Comparison of ENCODE assay signal across 22 mouse cellular contexts in genomic region chr7:90306079-90306478, GRCm38 (mm10). TPM values are rescaled to one million over a fixed set of nuclear protein-coding genes. Genes with fewer than 3 reads are reported as not detected.
DNase-seq lines count a peak whose midpoint lies in the region; ATAC-seq lines count a peak whose summit lies in the region.
"Had no signal": no experiment of that assay in that cellular context is flagged by ENCODE, and none has a peak within 500 bp of the region (broad histone marks: within the 10 kb centered on the region; RNA-seq: fewer than 3 reads in every experiment).

No protein-coding gene starts in this region.

- H3K27me3 ChIP-seq in hindbrain, embryonic 11.5 days (ENCODE audit: control insufficient read depth, insufficient read depth, low read length): peaks cover 6% of the 10 kb centered on the region; the same call in 1 of the 2 replicates
- H3K27me3 ChIP-seq in hindbrain, embryonic 12.5 days: peaks cover 18% of the 10 kb centered on the region
- H3K27me3 ChIP-seq in midbrain, embryonic 10.5 days (ENCODE audit: low read depth, poor library complexity, severe bottlenecking): peaks cover 46% of the 10 kb centered on the region
- H3K27me3 ChIP-seq in midbrain, embryonic 15.5 days (replicated peaks): peaks cover 11% of the 10 kb centered on the region
- H3K27me3 ChIP-seq in neural tube, embryonic 11.5 days (ENCODE audit: control insufficient read depth, insufficient read depth, low read length): peaks cover 9% of the 10 kb centered on the region

- no peak overlapping the region for H3K27ac ChIP-seq in hindbrain, embryonic 11.5 days (ENCODE audit: low read depth, low read length)
- H3K27ac ChIP-seq in hindbrain, embryonic 12.5 days: no peak overlapping the region
- H3K27ac ChIP-seq in midbrain, embryonic 10.5 days (replicated peaks): peak overlapping the region; percentile 69
- no peak overlapping the region for H3K27ac ChIP-seq in midbrain, embryonic 15.5 days
- H3K27ac ChIP-seq in neural tube, embryonic 11.5 days (ENCODE audit: low read depth, low read length): no peak overlapping the region
- H3K27ac ChIP-seq: embryonic facial prominence, embryonic 12.5 days; hindbrain, postnatal 0 days; limb, embryonic 15.5 days had no signal

- no peaks in the 10 kb centered on the region for H3K9me3 ChIP-seq in hindbrain, embryonic 11.5 days (ENCODE audit: control insufficient read depth, low read length)
- no peaks in the 10 kb centered on the region for H3K9me3 ChIP-seq in hindbrain, embryonic 12.5 days (replicated peaks)
- no peaks in the 10 kb centered on the region for H3K9me3 ChIP-seq in midbrain, embryonic 10.5 days (replicated peaks)
- H3K9me3 ChIP-seq in midbrain, embryonic 15.5 days: no peaks in the 10 kb centered on the region
- no peaks in the 10 kb centered on the region for H3K9me3 ChIP-seq in neural tube, embryonic 11.5 days (ENCODE audit: control insufficient read depth, low read length)
- H3K9me3 ChIP-seq: embryonic facial prominence, embryonic 12.5 days; limb, embryonic 15.5 days had no signal

- ATAC-seq in hindbrain, embryonic 11.5 days (ENCODE audit: low FRiP score): peak; percentile 33; the same call in 1 of the 2 replicates
- ATAC-seq in hindbrain, embryonic 12.5 days (ENCODE audit: low FRiP score): no peak
- no peak for ATAC-seq in midbrain, embryonic 15.5 days (replicated peaks)
- 0 out of 2 replicates have a peak, but pooled peaks have one; percentile 28 for ATAC-seq in neural tube, embryonic 11.5 days (ENCODE audit: insufficient read depth, low FRiP score, low TSS enrichment)
- ATAC-seq: hindbrain, postnatal 0 days had no signal

- no peaks in the 10 kb centered on the region for H3K4me1 ChIP-seq in hindbrain, embryonic 11.5 days (replicated peaks; ENCODE audit: control insufficient read depth, insufficient read depth, low read length)
- peaks cover 7% of the 10 kb centered on the region for H3K4me1 ChIP-seq in hindbrain, embryonic 12.5 days
- H3K4me1 ChIP-seq in midbrain, embryonic 10.5 days: peaks cover 39% of the 10 kb centered on the region
- peaks cover 7% of the 10 kb centered on the region for H3K4me1 ChIP-seq in midbrain, embryonic 15.5 days
- H3K4me1 ChIP-seq in neural tube, embryonic 11.5 days (ENCODE audit: control insufficient read depth, insufficient read depth, low read length): no peaks in the 10 kb centered on the region; the same call in 1 of the 2 replicates
- H3K4me1 ChIP-seq: embryonic facial prominence, embryonic 12.5 days had no signal

- H3K36me3 ChIP-seq in hindbrain, embryonic 11.5 days (ENCODE audit: control insufficient read depth, insufficient read depth, low read length): no peaks in the 10 kb centered on the region
- H3K36me3 ChIP-seq in hindbrain, embryonic 12.5 days: no peaks in the 10 kb centered on the region
- H3K36me3 ChIP-seq in midbrain, embryonic 10.5 days: no peaks in the 10 kb centered on the region
- no peaks in the 10 kb centered on the region for H3K36me3 ChIP-seq in midbrain, embryonic 15.5 days (replicated peaks)
- H3K36me3 ChIP-seq in neural tube, embryonic 11.5 days (ENCODE audit: control insufficient read depth, insufficient read depth, low read length): no peaks in the 10 kb centered on the region
- H3K36me3 ChIP-seq: embryonic facial prominence, embryonic 12.5 days; limb, embryonic 15.5 days had no signal

- no peak overlapping the region for H3K4me2 ChIP-seq in hindbrain, embryonic 11.5 days (replicated peaks; ENCODE audit: low read depth, low read length)
- no peak overlapping the region for H3K4me2 ChIP-seq in hindbrain, embryonic 12.5 days (replicated peaks)
- H3K4me2 ChIP-seq in midbrain, embryonic 15.5 days: no peak overlapping the region
- no peak overlapping the region for H3K4me2 ChIP-seq in neural tube, embryonic 11.5 days (ENCODE audit: low read depth)
- H3K4me2 ChIP-seq: embryonic facial prominence, embryonic 12.5 days; limb, embryonic 15.5 days had no signal

- 10% methylated on average over 3 of the region's 3 CpGs for WGBS in hindbrain, embryonic 11.5 days
- WGBS in hindbrain, embryonic 12.5 days: 9% methylated on average over 3 of the region's 3 CpGs
- 11% methylated on average over 3 of the region's 3 CpGs for WGBS in midbrain, embryonic 10.5 days
- under 1% methylated on average over 3 of the region's 3 CpGs for WGBS in midbrain, embryonic 15.5 days
- WGBS in neural tube, embryonic 11.5 days: 13% methylated on average over 3 of the region's 3 CpGs

- DNase-seq in hindbrain, embryonic 11.5 days (ENCODE audit: low spot score): peak; percentile 55
- peak; percentile 72 for DNase-seq in midbrain, embryonic 10.5 days (ENCODE audit: low spot score)
- peak; percentile 70 for DNase-seq in embryo, embryonic 9.5 days (ENCODE audit: extremely low spot score)
- DNase-seq in neural tube, embryonic 11.5 days (ENCODE audit: low spot score): peak; percentile 28
- DNase-seq in gastrocnemius, postnatal 10 days: no peak
- DNase-seq: B cell, adult 2 months; cerebellum, adult 9-11 months; gastrocnemius, postnatal 25 days; layer of hippocampus, postnatal 36 days; right cerebral cortex, adult 18-20 months; thymus, postnatal 4 days had no signal

- no peak overlapping the region for H3K9ac ChIP-seq in hindbrain, embryonic 11.5 days (ENCODE audit: low read depth, low read length)
- no peak overlapping the region for H3K9ac ChIP-seq in hindbrain, embryonic 12.5 days
- H3K9ac ChIP-seq in midbrain, embryonic 15.5 days: no peak overlapping the region
- no peak overlapping the region for H3K9ac ChIP-seq in neural tube, embryonic 11.5 days (ENCODE audit: low read length)
- H3K9ac ChIP-seq: embryonic facial prominence, embryonic 12.5 days; limb, embryonic 15.5 days had no signal

- no peak overlapping the region for H3K4me3 ChIP-seq in hindbrain, embryonic 11.5 days (ENCODE audit: low read depth, low read length)
- no peak overlapping the region for H3K4me3 ChIP-seq in hindbrain, embryonic 12.5 days
- no peak overlapping the region for H3K4me3 ChIP-seq in midbrain, embryonic 10.5 days
- H3K4me3 ChIP-seq in midbrain, embryonic 15.5 days: no peak overlapping the region
- H3K4me3 ChIP-seq in neural tube, embryonic 11.5 days (ENCODE audit: low read depth, low read length): no peak overlapping the region
- H3K4me3 ChIP-seq: embryonic facial prominence, embryonic 12.5 days; limb, embryonic 15.5 days had no signal

RNA-seq across cellular contexts. Expression of gene Sytl2, which starts 4.0 kb away (rescaled TPM):
- polyA plus RNA-seq in hindbrain, embryonic 11.5 days (2014; fragmentation: Nextera tagmentation; extraction: Ambion mirVana): 2.8 and 5.0 TPM in 2 replicates
- 5.6 and 6.7 TPM in 2 replicates for polyA plus RNA-seq in hindbrain, embryonic 12.5 days (2016; fragmentation: Nextera tagmentation; extraction: Ambion mirVana)
- 3.8 and 4.3 TPM in 2 replicates for polyA plus RNA-seq in midbrain, embryonic 10.5 days (2016; fragmentation: Nextera tagmentation; extraction: Ambion mirVana)
- polyA plus RNA-seq in midbrain, embryonic 15.5 days (2015; fragmentation: Nextera tagmentation; extraction: Ambion mirVana): 5.0 and 7.2 TPM in 2 replicates
- polyA plus RNA-seq in neural tube, embryonic 11.5 days (2014; fragmentation: Nextera tagmentation; extraction: Ambion mirVana): 9.0 and 9.3 TPM in 2 replicates
- 10 to 100 TPM; 75.0 to 91.4 TPM for total RNA-seq in gastrocnemius, postnatal 10 days (2021)

RNA-seq across cellular contexts. Expression of gene Ccdc83, which starts 40.5 kb away (rescaled TPM):
- polyA plus RNA-seq in hindbrain, embryonic 11.5 days (2014; fragmentation: Nextera tagmentation; extraction: Ambion mirVana): not detected in 2 replicates
- polyA plus RNA-seq in hindbrain, embryonic 12.5 days (2016; fragmentation: Nextera tagmentation; extraction: Ambion mirVana): not detected in 2 replicates
- polyA plus RNA-seq in midbrain, embryonic 10.5 days (2016; fragmentation: Nextera tagmentation; extraction: Ambion mirVana): not detected in 2 replicates
- not detected in 2 replicates for polyA plus RNA-seq in midbrain, embryonic 15.5 days (2015; fragmentation: Nextera tagmentation; extraction: Ambion mirVana)
- not detected in 2 replicates for polyA plus RNA-seq in neural tube, embryonic 11.5 days (2014; fragmentation: Nextera tagmentation; extraction: Ambion mirVana)
- total RNA-seq in gastrocnemius, postnatal 10 days (2021): under 1 TPM; 0.61 to 0.87 TPM
- total RNA-seq: gastrocnemius, postnatal 25 days; hindbrain, postnatal 0 days; layer of hippocampus, postnatal 36 days; left cerebral cortex, postnatal 25 days; megakaryocyte, adult 5-6 weeks; monocyte, adult 5-6 weeks had no signal
- polyA plus RNA-seq: embryonic facial prominence, embryonic 12.5 days; heart, postnatal 0 days; hindbrain, postnatal 0 days; kidney, embryonic 14.5 days; limb, embryonic 15.5 days; liver, embryonic 16.5 days had no signal

Comparison
In these comparisons a context has a peak if more than half of its experiments do, and no peak if none do; other contexts are left out.
1. ATAC-seq: peak in hindbrain, embryonic 11.5 days (single experiment) and neural tube, embryonic 11.5 days (single experiment); none in hindbrain, embryonic 12.5 days (single experiment) and midbrain, embryonic 15.5 days (single experiment).